Mouse (Mus musculus): ENCODE data around the gene Map3k21. TPM values are rescaled to one million over a fixed set of nuclear protein-coding genes. Genes with fewer than 3 reads are reported as not detected.

Map3k21 gene
- polyA plus RNA-seq, 1 experiment: 0.24 TPM

- H3K9me3 ChIP-seq (replicated peaks; ENCODE audit: control insufficient read depth, insufficient read depth, low read length, poor library complexity, severe bottlenecking): no peaks in the 10 kb centered on the region
- no peaks in the 10 kb centered on the region for H3K36me3 ChIP-seq (ENCODE audit: control insufficient read depth, insufficient read depth, low read length, poor library complexity, severe bottlenecking)
- H3K4me3 ChIP-seq (ENCODE audit: low read depth, low read length): no peak overlapping the region
- no peak overlapping the region for H3K9ac ChIP-seq (ENCODE audit: low read depth, poor library complexity, severe bottlenecking)
- no peak overlapping the region for H3K27ac ChIP-seq (ENCODE audit: insufficient read depth, low read length)
- H3K4me1 ChIP-seq (ENCODE audit: control insufficient read depth, insufficient read depth, low read length): no peaks in the 10 kb centered on the region
- TF ChIP-seq CTCF (IDR thresholded peaks at IDR 0.05; ENCODE audit: low read depth, low read length): no peak
- TF ChIP-seq POLR2A (IDR thresholded peaks at IDR 0.05; ENCODE audit: insufficient read depth, low read length): no peak
- TF ChIP-seq EP300 (IDR thresholded peaks at IDR 0.05; ENCODE audit: insufficient read depth, low read depth, low read length): no peak
- no peaks in the 10 kb centered on the region for H3K27me3 ChIP-seq (ENCODE audit: control insufficient read depth, insufficient read depth, low read length, poor library complexity, severe bottlenecking)
Measured at GRCm38 (mm10) chr8:125931822-125932221, 21.6 kb downstream of the Map3k21 start.

- Histone ChIP-seq H3K27ac (ENCODE audit: insufficient read depth, low read length) (no peak overlapping the region), H3K27me3 (ENCODE audit: control insufficient read depth, insufficient read depth, low read length, poor library complexity, severe bottlenecking) (no peaks in the 10 kb centered on the region), H3K36me3 (ENCODE audit: control insufficient read depth, insufficient read depth, low read length, poor library complexity, severe bottlenecking) (no peaks in the 10 kb centered on the region), H3K9me3 (replicated peaks; ENCODE audit: control insufficient read depth, insufficient read depth, low read length, poor library complexity, severe bottlenecking) (no peaks in the 10 kb centered on the region), H3K9ac (ENCODE audit: low read depth, poor library complexity, severe bottlenecking) (no peak overlapping the region), H3K4me1 (ENCODE audit: control insufficient read depth, insufficient read depth, low read length) (no peaks in the 10 kb centered on the region), H3K4me3 (ENCODE audit: low read depth, low read length) (no peak overlapping the region)
- TF ChIP-seq EP300 (IDR thresholded peaks at IDR 0.05; ENCODE audit: insufficient read depth, low read depth, low read length) (no peak), POLR2A (IDR thresholded peaks at IDR 0.05; ENCODE audit: insufficient read depth, low read length) (no peak), CTCF (IDR thresholded peaks at IDR 0.05; ENCODE audit: low read depth, low read length) (peak; percentile 58)
Measured at GRCm38 (mm10) chr8:125935649-125936048, 25.4 kb downstream of the Map3k21 start.

GRCm38 (mm10) chr8:125944511-125944910 lies 34.3 kb downstream of the Map3k21 start:
- Histone ChIP-seq H3K36me3 (ENCODE audit: control insufficient read depth, insufficient read depth, low read length, poor library complexity, severe bottlenecking) (no peaks in the 10 kb centered on the region), H3K4me3 (ENCODE audit: low read depth, low read length) (no peak overlapping the region)

GRCm38 (mm10) chr8:125948696-125949308 lies 38.6 kb downstream of the Map3k21 start:
- no peak overlapping the region for H3K4me3 ChIP-seq (ENCODE audit: low read depth, low read length)
- TF ChIP-seq CTCF (IDR thresholded peaks at IDR 0.05; ENCODE audit: low read depth, low read length) (no peak), EP300 (IDR thresholded peaks at IDR 0.05; ENCODE audit: insufficient read depth, low read depth, low read length) (no peak), POLR2A (IDR thresholded peaks at IDR 0.05; ENCODE audit: insufficient read depth, low read length) (no peak)
- H3K27me3 ChIP-seq (ENCODE audit: control insufficient read depth, insufficient read depth, low read length, poor library complexity, severe bottlenecking): no peaks in the 10 kb centered on the region
- H3K9me3 ChIP-seq (replicated peaks; ENCODE audit: control insufficient read depth, insufficient read depth, low read length, poor library complexity, severe bottlenecking): no peaks in the 10 kb centered on the region
- H3K36me3 ChIP-seq (ENCODE audit: control insufficient read depth, insufficient read depth, low read length, poor library complexity, severe bottlenecking): no peaks in the 10 kb centered on the region
- H3K27ac ChIP-seq (ENCODE audit: insufficient read depth, low read length): no peak overlapping the region
- H3K4me1 ChIP-seq (ENCODE audit: control insufficient read depth, insufficient read depth, low read length): no peaks in the 10 kb centered on the region
- H3K9ac ChIP-seq (ENCODE audit: low read depth, poor library complexity, severe bottlenecking): no peak overlapping the region

More at GRCm38 (mm10) chr8:125944511-125944910, 34.3 kb downstream of the Map3k21 start:
- Histone ChIP-seq H3K9me3 (replicated peaks; ENCODE audit: control insufficient read depth, insufficient read depth, low read length, poor library complexity, severe bottlenecking) (no peaks in the 10 kb centered on the region), H3K9ac (ENCODE audit: low read depth, poor library complexity, severe bottlenecking) (no peak overlapping the region), H3K27ac (ENCODE audit: insufficient read depth, low read length) (no peak overlapping the region), H3K27me3 (ENCODE audit: control insufficient read depth, insufficient read depth, low read length, poor library complexity, severe bottlenecking) (no peaks in the 10 kb centered on the region), H3K4me1 (ENCODE audit: control insufficient read depth, insufficient read depth, low read length) (no peaks in the 10 kb centered on the region)
- no peak for TF ChIP-seq CTCF (IDR thresholded peaks at IDR 0.05; ENCODE audit: low read depth, low read length)
- no peak for TF ChIP-seq EP300 (IDR thresholded peaks at IDR 0.05; ENCODE audit: insufficient read depth, low read depth, low read length)
- no peak for TF ChIP-seq POLR2A (IDR thresholded peaks at IDR 0.05; ENCODE audit: insufficient read depth, low read length)

GRCm38 (mm10) chr8:125950007-125950940 lies 40.0 kb downstream of the Map3k21 start:
- H3K36me3 ChIP-seq (ENCODE audit: control insufficient read depth, insufficient read depth, low read length, poor library complexity, severe bottlenecking): no peaks in the 10 kb centered on the region
- H3K9me3 ChIP-seq (replicated peaks; ENCODE audit: control insufficient read depth, insufficient read depth, low read length, poor library complexity, severe bottlenecking): no peaks in the 10 kb centered on the region
- TF ChIP-seq POLR2A (IDR thresholded peaks at IDR 0.05; ENCODE audit: insufficient read depth, low read length): no peak
- TF ChIP-seq CTCF (IDR thresholded peaks at IDR 0.05; ENCODE audit: low read depth, low read length): peak; percentile 58
- no peak overlapping the region for H3K27ac ChIP-seq (ENCODE audit: insufficient read depth, low read length)
- H3K4me3 ChIP-seq (ENCODE audit: low read depth, low read length): no peak overlapping the region
- H3K27me3 ChIP-seq (ENCODE audit: control insufficient read depth, insufficient read depth, low read length, poor library complexity, severe bottlenecking): no peaks in the 10 kb centered on the region
- H3K9ac ChIP-seq (ENCODE audit: low read depth, poor library complexity, severe bottlenecking): no peak overlapping the region
- no peaks in the 10 kb centered on the region for H3K4me1 ChIP-seq (ENCODE audit: control insufficient read depth, insufficient read depth, low read length)

GRCm38 (mm10) chr8:125955671-125956070 lies 45.4 kb downstream of the Map3k21 start:
- TF ChIP-seq POLR2A (IDR thresholded peaks at IDR 0.05; ENCODE audit: insufficient read depth, low read length) (no peak), CTCF (IDR thresholded peaks at IDR 0.05; ENCODE audit: low read depth, low read length) (peak; percentile 40)
- no peaks in the 10 kb centered on the region; the same call in 1 of the 2 replicates for H3K9me3 ChIP-seq (replicated peaks; ENCODE audit: control insufficient read depth, insufficient read depth, low read length, poor library complexity, severe bottlenecking)
- H3K4me1 ChIP-seq (ENCODE audit: control insufficient read depth, insufficient read depth, low read length): no peaks in the 10 kb centered on the region
- no peak overlapping the region for H3K9ac ChIP-seq (ENCODE audit: low read depth, poor library complexity, severe bottlenecking)
- H3K36me3 ChIP-seq (ENCODE audit: control insufficient read depth, insufficient read depth, low read length, poor library complexity, severe bottlenecking): no peaks in the 10 kb centered on the region
- H3K27me3 ChIP-seq (ENCODE audit: control insufficient read depth, insufficient read depth, low read length, poor library complexity, severe bottlenecking): 0 out of 2 replicates have a peak, but pooled peaks cover 2% of the 10 kb centered on the region
- no peak overlapping the region for H3K27ac ChIP-seq (ENCODE audit: insufficient read depth, low read length)
- H3K4me3 ChIP-seq (ENCODE audit: low read depth, low read length): no peak overlapping the region

All from ES-Bruce4 (cell line).